Mouse (Mus musculus): ENCODE data around the gene Wbp2. TPM values are rescaled to one million over a fixed set of nuclear protein-coding genes. Genes with fewer than 3 reads are reported as not detected.

Gene Wbp2
- polyA plus RNA-seq, 1 experiment, result 135 TPM

GRCm38 (mm10) chr11:116088741-116089394 lies 2.1 kb upstream of the Wbp2 start:
- TF ChIP-seq POLR2A (IDR thresholded peaks at IDR 0.05; ENCODE audit: low read depth, low read length) (no peak), CTCF (IDR thresholded peaks at IDR 0.05; ENCODE audit: extremely low read depth, insufficient read depth, insufficient read length, insufficient replicate concordance) (no peak)
- DNase-seq (ENCODE audit: low read depth in 1 of 2, low spot score in 2 of 2), result no peak
- no peak overlapping the region for H3K4me3 ChIP-seq (ENCODE audit: extremely low read depth, insufficient read depth, insufficient read length)
- no peaks in the 10 kb centered on the region for H3K36me3 ChIP-seq (ENCODE audit: control insufficient read depth, insufficient read depth, low read length)
- 48% methylated on average over 11 of the region's 11 CpGs for WGBS
- H3K27me3 ChIP-seq (ENCODE audit: control insufficient read depth, insufficient read depth, low read length), result no peaks in the 10 kb centered on the region
- H3K4me1 ChIP-seq (ENCODE audit: control insufficient read depth, insufficient read depth, insufficient read length), result peaks cover 3% of the 10 kb centered on the region; the same call in 1 of the 2 replicates
- H3K27ac ChIP-seq (ENCODE audit: insufficient read depth, low read length), result no peak overlapping the region

- Histone ChIP-seq H3K27me3 (ENCODE audit: control insufficient read depth, insufficient read depth, low read length) (no peaks in the 10 kb centered on the region), H3K36me3 (ENCODE audit: control insufficient read depth, insufficient read depth, low read length) (peaks cover 4% of the 10 kb centered on the region), H3K4me3 (ENCODE audit: extremely low read depth, insufficient read depth, insufficient read length) (no peak overlapping the region), H3K27ac (ENCODE audit: insufficient read depth, low read length) (no peak overlapping the region), H3K4me1 (ENCODE audit: control insufficient read depth, insufficient read depth, insufficient read length) (peaks cover 3% of the 10 kb centered on the region; the same call in 1 of the 2 replicates)
- TF ChIP-seq POLR2A (IDR thresholded peaks at IDR 0.05; ENCODE audit: low read depth, low read length), result no peak
- 73% methylated on average over 8 of the region's 8 CpGs for whole genome bisulfite sequencing
- no peak for DNase-seq (ENCODE audit: low read depth in 1 of 2, low spot score in 2 of 2)
Observed at GRCm38 (mm10) chr11:116088188-116088587, 1.4 kb upstream of the Wbp2 start.

GRCm38 (mm10) chr11:116087194-116088130 lies 667 bp upstream of the Wbp2 start:
- 1% methylated on average over 31 of the region's 31 CpGs for WGBS
- peak; percentile 48 for TF ChIP-seq POLR2A (IDR thresholded peaks at IDR 0.05; ENCODE audit: low read depth, low read length)
- peak; percentile 94 for TF ChIP-seq CTCF (IDR thresholded peaks at IDR 0.05; ENCODE audit: extremely low read depth, insufficient read depth, insufficient read length, insufficient replicate concordance)
- peak; percentile 77 to 89 for DNase-seq (ENCODE audit: low read depth in 1 of 2, low spot score in 2 of 2)
- peaks cover 9% of the 10 kb centered on the region for H3K36me3 ChIP-seq (ENCODE audit: control insufficient read depth, insufficient read depth, low read length)
- no peaks in the 10 kb centered on the region for H3K27me3 ChIP-seq (ENCODE audit: control insufficient read depth, insufficient read depth, low read length)
- H3K27ac ChIP-seq (ENCODE audit: insufficient read depth, low read length), result peak overlapping the region; percentile 91
- H3K4me1 ChIP-seq (ENCODE audit: control insufficient read depth, insufficient read depth, insufficient read length), result peaks cover 3% of the 10 kb centered on the region; the same call in 1 of the 2 replicates
- H3K4me3 ChIP-seq (ENCODE audit: extremely low read depth, insufficient read depth, insufficient read length), result peak overlapping the region; percentile 65

GRCm38 (mm10) chr11:116084166-116084565 lies 2.6 kb downstream of the Wbp2 start:
- H3K4me1 ChIP-seq (ENCODE audit: control insufficient read depth, insufficient read depth, insufficient read length), result peaks cover 3% of the 10 kb centered on the region; the same call in 1 of the 2 replicates

GRCm38 (mm10) chr11:116083096-116083672 lies 3.6 kb downstream of the Wbp2 start:
- no peak for TF ChIP-seq CTCF (IDR thresholded peaks at IDR 0.05; ENCODE audit: extremely low read depth, insufficient read depth, insufficient read length, insufficient replicate concordance)
- no peak for TF ChIP-seq POLR2A (IDR thresholded peaks at IDR 0.05; ENCODE audit: low read depth, low read length)
- WGBS, result 90% methylated on average over 14 of the region's 14 CpGs
- DNase-seq (ENCODE audit: low read depth in 1 of 2, low spot score in 2 of 2), result no peak
- Histone ChIP-seq H3K4me1 (ENCODE audit: control insufficient read depth, insufficient read depth, insufficient read length) (peaks cover 10% of the 10 kb centered on the region; the same call in 1 of the 2 replicates), H3K36me3 (ENCODE audit: control insufficient read depth, insufficient read depth, low read length) (peaks cover 30% of the 10 kb centered on the region), H3K27me3 (ENCODE audit: control insufficient read depth, insufficient read depth, low read length) (no peaks in the 10 kb centered on the region), H3K4me3 (ENCODE audit: extremely low read depth, insufficient read depth, insufficient read length) (no peak overlapping the region), H3K27ac (ENCODE audit: insufficient read depth, low read length) (no peak overlapping the region)

More at GRCm38 (mm10) chr11:116084166-116084565, 2.6 kb downstream of the Wbp2 start:
- no peak for DNase-seq (ENCODE audit: low read depth in 1 of 2, low spot score in 2 of 2)
- no peak overlapping the region for H3K27ac ChIP-seq (ENCODE audit: insufficient read depth, low read length)
- no peak overlapping the region for H3K4me3 ChIP-seq (ENCODE audit: extremely low read depth, insufficient read depth, insufficient read length)
- TF ChIP-seq CTCF (IDR thresholded peaks at IDR 0.05; ENCODE audit: extremely low read depth, insufficient read depth, insufficient read length, insufficient replicate concordance) (no peak), POLR2A (IDR thresholded peaks at IDR 0.05; ENCODE audit: low read depth, low read length) (no peak)
- H3K27me3 ChIP-seq (ENCODE audit: control insufficient read depth, insufficient read depth, low read length), result no peaks in the 10 kb centered on the region
- H3K36me3 ChIP-seq (ENCODE audit: control insufficient read depth, insufficient read depth, low read length), result peaks cover 27% of the 10 kb centered on the region
- 80% methylated on average over 6 of the region's 6 CpGs for WGBS

- peaks cover 30% of the 10 kb centered on the region for H3K36me3 ChIP-seq (ENCODE audit: control insufficient read depth, insufficient read depth, low read length)
Observed at GRCm38 (mm10) chr11:116081081-116081480, 5.7 kb downstream of the Wbp2 start.

More at GRCm38 (mm10) chr11:116081081-116081480, 5.7 kb downstream of the Wbp2 start:
- TF ChIP-seq CTCF (IDR thresholded peaks at IDR 0.05; ENCODE audit: extremely low read depth, insufficient read depth, insufficient read length, insufficient replicate concordance), result peak; percentile 68; the same call in 1 of the 2 replicates
- no peak for TF ChIP-seq POLR2A (IDR thresholded peaks at IDR 0.05; ENCODE audit: low read depth, low read length)
- Histone ChIP-seq H3K4me1 (ENCODE audit: control insufficient read depth, insufficient read depth, insufficient read length) (peaks cover 13% of the 10 kb centered on the region; the same call in 1 of the 2 replicates), H3K4me3 (ENCODE audit: extremely low read depth, insufficient read depth, insufficient read length) (no peak overlapping the region), H3K27me3 (ENCODE audit: control insufficient read depth, insufficient read depth, low read length) (no peaks in the 10 kb centered on the region), H3K27ac (ENCODE audit: insufficient read depth, low read length) (no peak overlapping the region)
- 77% methylated on average over 6 of the region's 6 CpGs for WGBS
- peak in 1 of 2 experiments; percentile 76 for DNase-seq (ENCODE audit: low read depth in 1 of 2, low spot score in 2 of 2)

Measured in spleen, adult 2 months (tissue).